Mouse (Mus musculus) granulocyte monocyte progenitor cell, adult 5-6 weeks (primary cell): Measurements from ENCODE around the gene Hsf4. TPM values are rescaled to one million over a fixed set of nuclear protein-coding genes. Genes with fewer than 3 reads are reported as not detected.
A peak's percentile ranks its signal among the peaks of the same experiment; 100 is the strongest.

Experiments used
- ATAC-seq: replicated peaks from 2 replicates; pipeline ENCODE4 v1.8.0; 2016; ENCODE audit warnings: mild to moderate bottlenecking, moderate TSS enrichment, inconsistent platforms; ENCODE audit not compliant: poor library complexity, severe bottlenecking
- total RNA-seq, 2 experiments: library from RNA; stranded (forward) in 1 of 2; stranded (reverse) in 1 of 2; fragments of 200-712, 200-1000 nt in 1 of 2; fragments of >200 nt in 1 of 2; fragmentation: Nextera tagmentation in 1 of 2; gene quantifications; 2 replicates each; pipeline ENCODE4 v1.2.3; 2014 to 2017

Gene Hsf4
- total RNA-seq, 2 experiments from 2014 or later: not detected

GRCm38 (mm10) chr8:105258911-105259720 lies 10.5 kb upstream of the Hsf4 start:
- no peak for ATAC-seq

DNA sequence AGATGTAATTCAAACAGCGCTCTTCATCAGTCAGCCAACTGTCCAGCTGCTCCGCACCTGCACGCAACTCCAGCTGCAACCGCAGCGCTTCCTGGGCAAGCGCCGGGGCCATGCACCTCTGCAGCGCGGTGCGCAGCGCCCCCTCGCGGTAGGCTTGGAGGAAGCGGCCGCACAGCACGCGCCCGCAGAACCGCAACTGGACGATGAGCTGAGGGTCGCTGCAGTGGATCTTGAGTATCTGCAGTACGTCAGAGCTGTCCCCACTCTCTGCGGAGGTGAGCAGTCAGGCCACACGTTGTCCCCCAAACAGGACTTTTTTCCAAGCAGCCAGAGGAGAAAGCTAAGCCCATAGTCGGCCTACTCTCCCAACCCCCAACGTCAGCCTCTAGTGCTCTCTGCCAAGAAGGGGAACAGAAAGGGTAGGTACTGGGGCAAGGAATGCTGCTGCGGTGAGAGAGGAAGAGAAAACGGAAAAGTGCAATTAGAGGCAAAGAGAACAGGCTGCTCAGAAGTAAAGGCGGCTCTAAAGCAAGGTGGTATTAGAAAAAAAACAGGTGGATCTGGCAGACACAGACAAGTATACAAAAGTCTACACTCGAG lies 9.8 kb upstream of the Hsf4 start:
- peak; percentile 64 for ATAC-seq

- ATAC-seq: no peak
These were observed 9.1 kb upstream of the Hsf4 start for GRCm38 (mm10) chr8:105260371-105261099.

- ATAC-seq: no peak
These were observed 8.1 kb upstream of the Hsf4 start for GRCm38 (mm10) chr8:105261326-105261980.

DNA sequence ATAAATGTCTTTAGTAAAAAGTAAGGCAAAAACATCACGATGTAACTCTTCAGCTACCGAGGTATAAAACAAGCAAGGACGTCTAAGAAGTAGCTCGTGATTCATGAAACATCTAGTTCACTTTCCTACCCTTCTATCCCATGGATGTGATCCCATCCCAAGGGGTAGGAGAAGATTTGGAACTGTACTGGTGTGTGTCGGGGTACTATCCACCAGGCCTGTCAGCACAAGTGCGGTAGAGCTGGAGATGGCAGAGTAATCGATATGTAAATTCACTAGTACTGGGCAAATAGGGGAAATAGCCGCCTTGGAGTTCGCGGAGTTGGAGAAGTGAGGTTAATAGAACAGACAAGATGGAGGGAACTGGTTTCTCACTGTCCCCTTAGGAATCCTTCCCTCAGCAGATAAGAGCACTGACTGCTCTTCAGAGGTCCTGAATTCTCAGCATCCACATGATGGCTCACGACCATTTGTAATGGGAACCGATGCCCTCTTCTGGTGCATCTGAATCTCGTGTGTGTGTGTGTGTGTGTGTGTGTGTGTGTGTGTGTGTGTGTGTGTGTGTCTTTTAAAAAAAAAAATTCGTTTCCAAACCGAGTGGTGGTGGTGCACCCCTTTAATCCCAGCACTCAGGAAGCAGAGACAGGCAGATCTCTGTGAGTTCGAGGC lies 6.2 kb upstream of the Hsf4 start:
- no peak for ATAC-seq

GRCm38 (mm10) chr8:105264024-105264982 lies 5.3 kb upstream of the Hsf4 start, which contains the start of the genes Tradd and Fbxl8:
Tradd (minus strand) TSS chr8:105264609.
Fbxl8 (plus strand) TSS chr8:105264648.
- peak; percentile 61 for ATAC-seq

GRCm38 (mm10) chr8:105265128-105265527 lies 4.5 kb upstream of the Hsf4 start:
- peak; percentile 54 for ATAC-seq

GRCm38 (mm10) chr8:105266775-105267174 lies 2.8 kb upstream of the Hsf4 start:
- no peak for ATAC-seq

DNA sequence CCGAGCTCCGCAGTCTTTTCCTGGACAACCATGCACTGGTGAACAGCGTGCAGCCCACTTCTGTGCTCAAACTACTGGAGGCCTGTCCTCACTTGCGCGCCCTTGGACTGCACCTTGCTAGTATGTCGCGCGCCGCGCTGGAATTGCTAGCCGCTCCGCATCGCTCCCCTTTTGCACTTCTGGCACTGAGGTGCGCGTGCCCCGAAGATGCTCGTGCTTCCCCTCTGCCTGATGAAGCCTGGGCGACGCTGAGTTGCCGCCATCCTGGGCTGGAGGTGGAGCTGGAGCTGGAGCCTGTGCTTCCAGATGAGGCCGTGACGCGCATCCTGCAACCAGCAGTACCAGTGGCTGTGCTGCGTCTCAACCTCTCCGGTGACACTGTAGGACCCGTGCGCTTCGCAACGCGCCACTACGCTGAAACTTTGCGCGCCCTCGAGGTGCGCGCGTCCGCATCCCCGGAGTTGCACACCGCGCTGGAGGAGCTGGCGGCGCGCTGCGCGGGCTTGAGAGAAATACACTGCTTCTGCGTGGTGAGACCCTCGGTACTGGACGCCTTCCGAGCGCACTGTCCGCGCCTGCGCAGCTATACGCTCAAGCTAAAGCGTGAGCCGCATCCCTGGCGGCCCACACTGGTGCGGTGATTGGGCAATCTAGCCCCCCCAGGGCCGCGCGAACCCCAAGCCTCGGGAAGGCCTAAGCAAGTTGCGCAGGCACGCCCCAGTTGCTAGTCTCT lies 1.1 kb upstream of the Hsf4 start:
- ATAC-seq: peak; percentile 27

- ATAC-seq: no peak
These were observed 534 bp upstream of the Hsf4 start for GRCm38 (mm10) chr8:105269075-105269458.

- no peak for ATAC-seq
These were observed 707 bp downstream of the Hsf4 start for GRCm38 (mm10) chr8:105270101-105270915.

GRCm38 (mm10) chr8:105270916-105271186 lies 1.2 kb downstream of the Hsf4 start:
- ATAC-seq: no peak

DNA sequence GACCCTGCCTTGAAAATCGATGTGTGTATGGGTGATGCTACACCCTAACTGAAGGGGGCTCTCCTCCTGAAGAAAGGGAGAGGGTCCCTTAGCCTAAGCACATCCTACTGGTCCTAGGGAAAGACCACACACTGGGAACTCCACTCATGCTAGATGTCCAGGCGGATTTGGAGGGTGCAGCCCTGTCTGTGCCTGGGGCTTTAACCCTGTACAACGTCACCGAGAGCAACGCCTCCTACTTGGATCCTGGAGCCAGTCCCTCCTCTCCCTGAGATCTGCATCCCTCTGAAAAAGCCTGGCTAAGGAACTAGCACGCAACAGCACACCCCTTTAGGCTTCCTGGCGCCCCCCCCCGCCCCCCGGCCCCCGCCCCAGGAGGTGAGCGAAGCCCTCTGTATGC lies 5.8 kb downstream of the Hsf4 start:
- ATAC-seq: no peak

DNA sequence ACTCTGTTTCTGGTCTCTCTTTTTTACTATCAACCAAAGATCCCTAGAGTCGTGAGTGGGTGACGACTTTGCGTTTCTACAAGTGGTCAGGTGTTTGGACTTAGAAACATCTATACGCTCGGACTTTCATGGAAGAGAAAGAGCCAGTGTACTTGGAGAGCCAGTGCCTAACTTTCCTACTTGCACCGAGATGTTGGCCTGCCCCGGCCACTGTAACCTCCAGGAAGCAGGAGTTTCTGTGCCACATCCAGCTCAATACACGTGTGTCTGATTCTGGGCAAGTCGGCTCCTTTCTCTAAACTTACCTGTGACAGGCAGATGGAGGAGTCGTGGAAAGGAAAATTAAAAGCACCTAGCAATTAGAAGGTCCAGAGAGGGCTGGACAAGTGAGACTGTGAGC lies 6.2 kb downstream of the Hsf4 start, which contains the start of gene Nol3:
TSS of gene Nol3 (plus strand) at position 301 of the 400 bp plus-strand sequence.
- no peak for ATAC-seq

DNA sequence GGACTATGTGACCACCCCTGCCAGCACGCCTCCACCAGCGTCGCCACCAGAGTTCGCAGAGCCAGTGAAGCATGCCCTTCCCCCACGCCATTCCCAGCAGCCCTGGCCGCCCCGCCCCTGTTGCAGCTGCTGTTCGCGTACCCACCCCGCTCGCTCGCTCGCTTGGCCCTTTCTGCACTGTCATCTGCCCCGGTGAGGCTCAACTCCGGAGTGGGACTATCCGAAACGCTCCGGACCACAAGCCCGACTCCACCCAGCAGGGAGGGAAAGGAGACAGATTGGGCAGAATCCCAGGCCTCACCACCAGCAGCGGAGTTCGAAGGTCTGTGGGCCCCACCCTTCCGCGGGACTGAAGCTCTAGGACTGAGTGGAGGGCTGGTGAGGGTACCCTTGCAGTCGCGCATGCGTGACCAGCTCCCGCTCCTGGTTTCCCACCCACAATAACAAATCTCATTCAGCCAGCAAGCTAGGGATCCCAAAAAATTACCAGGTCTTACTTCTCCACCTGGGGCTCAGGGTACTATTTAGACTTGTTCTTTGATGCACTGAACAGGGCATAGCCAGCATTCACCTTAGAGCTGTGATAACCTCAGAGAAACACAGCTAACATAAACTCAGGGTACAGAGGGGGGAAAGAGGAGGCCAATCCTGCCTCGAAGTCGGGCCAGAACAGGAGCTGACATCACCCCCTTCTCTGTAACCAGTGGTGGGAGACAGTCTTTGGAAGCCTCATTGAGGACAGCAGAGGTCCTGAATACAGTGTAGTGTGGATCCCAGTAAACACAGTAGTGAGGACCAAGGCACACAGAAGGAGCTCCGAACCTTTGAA lies 6.9 kb downstream of the Hsf4 start:
- ATAC-seq: peak; percentile 60

GRCm38 (mm10) chr8:105278911-105279334 lies 9.3 kb downstream of the Hsf4 start:
- ATAC-seq: peak; percentile 61

- ATAC-seq: no peak
These were observed 11.0 kb downstream of the Hsf4 start for GRCm38 (mm10) chr8:105280567-105280966.
